Mouse (Mus musculus): Measurements from ENCODE around the gene Mapk6. TPM values are rescaled to one million over a fixed set of nuclear protein-coding genes. Genes with fewer than 3 reads are reported as not detected.
"Not testable (repeated sequence)": the region's sequence is repeated elsewhere in the genome, so short reads cannot be mapped to it uniquely, and the experiment has no call there.

The Mapk6 gene
- 100 to 1,000 TPM; 134 to 771 (median 241) TPM for total RNA-seq (2018; cell fraction: chromatin; rRNA removed)
- 100 to 1,000 TPM in 22 of 26 experiments, 10 to 100 TPM in 4; 89.7 to 358 (median 144) TPM for total RNA-seq (2018; cell fraction: cytosol; rRNA removed)
- total RNA-seq (2018; cell fraction: nucleus; rRNA removed): 100 to 1,000 TPM; 123 to 661 (median 273) TPM
- 73.3 to 115 TPM (median 94.8 TPM) in 3 replicates for polyA plus RNA-seq (2018)

DNA sequence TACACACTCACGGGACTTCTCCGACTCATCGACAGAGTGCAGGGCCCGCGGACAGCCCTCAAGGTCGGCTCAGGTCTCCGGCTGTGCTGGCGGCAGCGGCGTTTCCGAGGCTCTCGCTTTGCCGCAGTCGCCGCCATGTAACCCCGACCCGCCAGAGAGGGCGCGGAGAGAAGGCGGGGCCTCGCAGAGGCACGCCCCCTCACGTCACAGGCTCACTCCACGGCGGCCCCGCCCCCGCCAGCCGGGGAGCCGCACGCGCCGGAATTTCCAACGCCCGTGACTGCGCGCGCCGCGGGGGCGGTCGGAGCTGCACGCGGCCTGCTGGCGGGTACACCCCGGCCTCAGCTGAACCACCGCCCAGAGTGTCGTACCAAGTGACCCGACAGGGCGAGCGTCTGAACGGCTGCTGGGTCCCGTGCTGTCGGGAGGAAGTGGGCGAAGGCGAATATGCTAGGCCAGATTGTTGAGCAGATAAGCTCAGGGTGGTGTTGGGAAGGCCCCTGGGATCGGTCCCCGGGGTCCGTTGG is at the start of gene Mapk6:
TSS of gene Mapk6 (minus strand) at position 154 of the 527 bp plus-strand sequence.
- under 1% methylated on average over 58 of the region's 58 CpGs for WGBS (ENCODE audit: missing documents)
- no peaks in the 10 kb centered on the region for H3K36me3 ChIP-seq (ENCODE audit: inconsistent target)
- H3K4me3 ChIP-seq (ENCODE audit: inconsistent target): peak within 1 kb of the TSS; percentile 91
- peaks cover 43% of the 10 kb centered on the region for H3K79me2 ChIP-seq (ENCODE audit: inconsistent target)
- H3K27ac ChIP-seq: peak within 1 kb of the TSS; percentile 97

DNA sequence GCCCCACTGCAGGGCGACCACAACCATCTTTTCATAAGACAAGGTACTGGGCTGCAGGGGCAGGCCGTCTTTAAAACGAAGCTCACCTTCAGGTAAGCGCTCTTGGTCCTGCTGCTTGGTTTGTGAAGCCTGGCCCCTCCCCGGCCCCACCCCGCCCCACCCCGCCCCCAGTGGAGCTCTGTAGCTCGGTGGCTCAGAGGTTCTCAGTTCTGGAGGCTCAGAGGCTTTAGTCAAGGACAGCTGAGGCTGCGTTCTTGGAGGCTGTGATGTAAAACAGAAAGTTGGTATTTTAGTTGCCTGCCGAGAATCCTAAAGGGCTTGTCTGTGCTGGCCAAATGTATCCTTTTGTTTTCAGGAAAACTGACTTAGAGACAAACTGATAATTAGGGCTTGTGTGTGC is 45.9 kb upstream of the Mapk6 start:
- Histone ChIP-seq H3K27ac (no peak overlapping the region), H3K79me2 (ENCODE audit: inconsistent target) (no peaks in the 10 kb centered on the region), H3K36me3 (ENCODE audit: inconsistent target) (peaks cover 92% of the 10 kb centered on the region), H3K4me3 (ENCODE audit: inconsistent target) (no peak overlapping the region)
- WGBS (ENCODE audit: missing documents): 97% methylated on average over 7 of the region's 10 CpGs

GRCm38 (mm10) chr9:75453994-75454393 is 44.2 kb upstream of the Mapk6 start:
- H3K4me3 ChIP-seq (ENCODE audit: inconsistent target): no peak overlapping the region
- WGBS (ENCODE audit: missing documents): 87% methylated on average over 2 of the region's 2 CpGs

DNA sequence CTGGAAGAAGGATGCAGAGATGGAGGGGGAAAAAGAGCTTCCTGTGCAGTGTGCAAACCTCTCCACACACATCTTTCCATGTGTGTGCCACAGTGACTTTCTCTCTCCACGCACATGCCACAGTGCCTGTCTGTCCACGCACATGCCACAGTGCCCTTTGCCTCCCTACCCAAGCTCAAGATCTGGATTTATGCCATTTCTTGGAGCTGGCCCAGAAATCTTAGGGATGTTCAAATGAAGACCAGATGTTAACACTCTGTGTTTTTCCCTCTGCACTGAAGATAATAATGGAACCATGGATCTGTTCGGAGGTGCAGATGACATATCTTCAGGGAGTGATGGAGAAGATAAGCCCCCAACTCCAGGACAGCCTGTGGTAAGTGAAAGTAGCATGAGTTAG is 38.2 kb upstream of the Mapk6 start:
- Histone ChIP-seq H3K27ac (no peak overlapping the region), H3K4me3 (ENCODE audit: inconsistent target) (no peak overlapping the region), H3K79me2 (ENCODE audit: inconsistent target) (peaks cover 27% of the 10 kb centered on the region), H3K36me3 (ENCODE audit: inconsistent target) (peaks cover 66% of the 10 kb centered on the region)
- 90% methylated on average over 3 of the region's 3 CpGs for WGBS (ENCODE audit: missing documents)

More at GRCm38 (mm10) chr9:75453994-75454393, 44.2 kb upstream of the Mapk6 start:
- H3K79me2 ChIP-seq (ENCODE audit: inconsistent target): no peaks in the 10 kb centered on the region
- no peak overlapping the region for H3K27ac ChIP-seq
- peaks cover 91% of the 10 kb centered on the region for H3K36me3 ChIP-seq (ENCODE audit: inconsistent target)

DNA sequence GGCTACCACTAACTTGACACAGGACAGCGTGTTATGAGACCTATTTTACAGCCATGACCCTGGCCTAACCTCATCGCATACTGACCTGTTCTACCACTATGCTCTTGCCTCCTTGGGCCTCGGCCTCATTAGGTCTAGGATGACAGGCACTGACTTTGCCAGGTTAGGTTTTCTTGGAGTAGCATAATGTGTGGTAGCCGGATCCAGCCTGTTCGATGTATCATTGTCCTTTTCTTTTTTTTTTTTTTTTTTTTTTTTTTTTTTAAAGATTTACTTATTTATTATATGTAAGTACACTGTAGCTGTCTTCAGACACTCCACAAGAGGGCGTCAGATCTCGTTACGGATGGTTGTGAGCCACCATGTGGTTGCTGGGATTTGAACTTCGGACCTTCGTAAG is 36.8 kb upstream of the Mapk6 start:
- not testable (repeated sequence) for H3K4me3 ChIP-seq (ENCODE audit: inconsistent target); H3K27ac ChIP-seq
- peaks cover 41% of the 10 kb centered on the region for H3K79me2 ChIP-seq (ENCODE audit: inconsistent target)
- 97% methylated on average over 5 of the region's 10 CpGs for WGBS (ENCODE audit: missing documents)
- peaks cover 52% of the 10 kb centered on the region for H3K36me3 ChIP-seq (ENCODE audit: inconsistent target)

- WGBS (ENCODE audit: missing documents): 98% methylated on average over 15 of the region's 15 CpGs
- Histone ChIP-seq H3K36me3 (ENCODE audit: inconsistent target) (peaks cover 42% of the 10 kb centered on the region), H3K27ac (no peak overlapping the region), H3K79me2 (ENCODE audit: inconsistent target) (peaks cover 41% of the 10 kb centered on the region), H3K4me3 (ENCODE audit: inconsistent target) (no peak overlapping the region)
Measured at GRCm38 (mm10) chr9:75444981-75445380, 35.2 kb upstream of the Mapk6 start.

GRCm38 (mm10) chr9:75441691-75442131 is 31.9 kb upstream of the Mapk6 start:
- Histone ChIP-seq H3K27ac (peak overlapping the region; percentile 34), H3K4me3 (ENCODE audit: inconsistent target) (peak overlapping the region; percentile 89), H3K36me3 (ENCODE audit: inconsistent target) (peaks cover 11% of the 10 kb centered on the region), H3K79me2 (ENCODE audit: inconsistent target) (peaks cover 41% of the 10 kb centered on the region)
- WGBS (ENCODE audit: missing documents): under 1% methylated on average over 31 of the region's 31 CpGs

DNA sequence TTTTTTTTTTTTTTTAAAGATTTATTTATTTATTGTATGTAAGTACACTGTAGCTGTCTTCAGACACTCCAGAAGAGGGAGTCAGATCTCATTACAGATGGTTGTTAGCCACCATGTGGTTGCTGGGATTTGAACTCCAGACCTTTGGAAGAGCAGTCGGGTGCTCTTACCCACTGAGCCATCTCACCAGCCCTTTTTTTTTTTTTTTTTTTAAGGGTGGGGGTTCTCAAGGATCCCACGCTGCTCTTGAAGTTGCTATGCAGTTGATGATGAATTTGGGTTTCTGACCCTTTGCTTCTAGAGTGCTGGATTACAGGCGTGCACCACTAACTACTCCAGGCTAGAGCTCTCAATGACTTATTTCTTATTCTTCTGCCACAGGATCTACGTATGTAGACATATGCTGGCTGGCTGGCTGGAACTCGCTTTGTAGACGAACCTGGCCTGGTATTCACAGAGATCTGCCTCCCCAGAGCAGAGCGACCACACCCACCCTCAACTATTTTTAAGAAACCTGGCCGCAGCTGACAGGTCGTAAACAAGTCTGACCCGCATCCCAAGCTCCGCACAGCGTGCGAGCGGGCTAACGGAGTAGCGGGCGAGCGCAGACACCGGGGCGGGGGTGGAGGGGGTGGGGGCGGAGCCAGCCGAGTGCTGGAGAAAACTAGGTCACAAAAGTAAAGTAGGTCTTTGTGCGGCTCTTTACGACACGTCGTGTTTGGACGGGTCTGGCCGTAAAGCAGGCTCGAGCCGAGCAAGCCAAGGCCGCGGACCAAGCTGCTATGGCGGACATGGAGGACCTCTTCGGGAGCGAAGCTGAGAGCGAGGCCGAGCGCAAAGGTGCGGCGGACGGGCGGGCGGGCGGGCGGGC is 31.2 kb upstream of the Mapk6 start, which contains the start of gene Leo1:
TSS of gene Leo1 (plus strand) at position 729 of the 871 bp plus-strand sequence.
- Histone ChIP-seq H3K4me3 (ENCODE audit: inconsistent target) (peak within 1 kb of the TSS; percentile 89), H3K36me3 (ENCODE audit: inconsistent target) (peaks cover 8% of the 10 kb centered on the region), H3K27ac (peak within 1 kb of the TSS; percentile 34), H3K79me2 (ENCODE audit: inconsistent target) (peaks cover 41% of the 10 kb centered on the region)
- 2% methylated on average over 39 of the region's 45 CpGs for WGBS (ENCODE audit: missing documents)

DNA sequence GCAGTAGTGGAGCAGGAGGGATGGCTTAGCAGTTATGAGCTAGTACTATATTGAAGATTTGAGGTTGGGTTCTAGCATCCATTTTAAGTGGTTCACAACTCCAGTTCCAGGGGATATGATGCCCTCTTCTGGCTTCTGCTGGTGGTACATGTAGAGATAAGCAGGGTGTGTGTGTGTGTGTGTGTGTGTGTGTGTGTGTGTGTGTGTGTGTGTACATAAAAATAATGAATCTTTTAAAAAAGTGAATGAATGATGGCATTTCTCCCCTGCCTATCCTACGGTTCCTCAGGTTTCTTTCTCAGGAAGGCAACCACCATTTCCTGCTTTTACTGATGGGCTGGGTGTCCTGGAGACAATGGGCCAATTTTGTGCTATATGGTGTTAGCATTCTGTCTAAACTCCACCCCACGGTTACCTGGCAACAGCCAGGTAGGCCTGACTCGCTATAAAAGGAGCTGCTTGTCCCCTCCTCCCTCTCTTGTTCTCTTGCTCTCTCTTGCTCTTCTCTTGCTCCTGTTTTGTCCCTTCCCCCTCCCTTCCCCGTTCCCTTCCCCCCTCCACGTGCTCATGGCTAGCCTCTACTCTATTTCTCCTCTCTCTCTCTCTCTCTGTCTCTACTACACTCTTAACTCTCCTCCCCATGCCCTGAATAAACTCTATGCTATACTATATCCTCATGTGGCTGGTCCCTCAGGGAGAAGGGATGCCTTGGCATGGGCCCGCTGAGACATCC is 28.0 kb upstream of the Mapk6 start:
- H3K27ac ChIP-seq: no peak overlapping the region
- WGBS (ENCODE audit: missing documents): 76% methylated on average over 4 of the region's 6 CpGs
- no peaks in the 10 kb centered on the region for H3K36me3 ChIP-seq (ENCODE audit: inconsistent target)
- H3K79me2 ChIP-seq (ENCODE audit: inconsistent target): peaks cover 12% of the 10 kb centered on the region
- no peak overlapping the region for H3K4me3 ChIP-seq (ENCODE audit: inconsistent target)

DNA sequence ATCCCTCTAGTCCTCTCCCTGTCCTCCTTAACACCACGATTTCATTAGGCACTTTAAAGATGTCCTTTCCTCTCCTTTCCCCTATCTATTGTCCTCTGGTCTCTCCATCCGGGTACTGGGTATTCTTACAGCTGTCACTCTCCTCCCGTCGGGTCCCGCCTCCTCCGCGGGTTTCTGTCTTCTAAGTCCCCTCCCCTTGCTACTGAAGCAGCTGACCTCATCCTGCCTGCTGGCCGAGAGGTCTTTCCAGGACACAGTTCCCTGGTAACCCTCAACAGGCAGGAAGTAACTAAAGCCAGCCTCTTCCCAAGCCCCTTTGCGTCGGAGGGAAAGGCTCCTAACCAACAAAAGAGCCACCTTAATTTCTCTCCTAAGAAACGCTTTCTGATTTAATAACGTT is 26.1 kb upstream of the Mapk6 start:
- Histone ChIP-seq H3K79me2 (ENCODE audit: inconsistent target) (no peaks in the 10 kb centered on the region), H3K36me3 (ENCODE audit: inconsistent target) (no peaks in the 10 kb centered on the region), H3K4me3 (ENCODE audit: inconsistent target) (no peak overlapping the region), H3K27ac (peak overlapping the region; percentile 80)
- WGBS (ENCODE audit: missing documents): 4% methylated on average over 12 of the region's 12 CpGs

GRCm38 (mm10) chr9:75435291-75435690 is 25.5 kb upstream of the Mapk6 start:
- Histone ChIP-seq H3K4me3 (ENCODE audit: inconsistent target) (no peak overlapping the region), H3K36me3 (ENCODE audit: inconsistent target) (no peaks in the 10 kb centered on the region), H3K79me2 (ENCODE audit: inconsistent target) (no peaks in the 10 kb centered on the region), H3K27ac (peak overlapping the region; percentile 80)
- whole genome bisulfite sequencing (ENCODE audit: missing documents): 95% methylated on average over 3 of the region's 4 CpGs

GRCm38 (mm10) chr9:75434872-75435271 is 25.1 kb upstream of the Mapk6 start:
- no peaks in the 10 kb centered on the region for H3K79me2 ChIP-seq (ENCODE audit: inconsistent target)
- WGBS (ENCODE audit: missing documents): 49% methylated on average over 6 of the region's 6 CpGs
- peak overlapping the region; percentile 80 for H3K27ac ChIP-seq
- H3K4me3 ChIP-seq (ENCODE audit: inconsistent target): no peak overlapping the region
- no peaks in the 10 kb centered on the region for H3K36me3 ChIP-seq (ENCODE audit: inconsistent target)

- Histone ChIP-seq H3K4me3 (ENCODE audit: inconsistent target) (no peak overlapping the region), H3K79me2 (ENCODE audit: inconsistent target) (no peaks in the 10 kb centered on the region), H3K27ac (peak overlapping the region; percentile 80), H3K36me3 (ENCODE audit: inconsistent target) (no peaks in the 10 kb centered on the region)
- WGBS (ENCODE audit: missing documents): 2% methylated on average over 7 of the region's 7 CpGs
Measured at GRCm38 (mm10) chr9:75434172-75434793, 24.5 kb upstream of the Mapk6 start.

DNA sequence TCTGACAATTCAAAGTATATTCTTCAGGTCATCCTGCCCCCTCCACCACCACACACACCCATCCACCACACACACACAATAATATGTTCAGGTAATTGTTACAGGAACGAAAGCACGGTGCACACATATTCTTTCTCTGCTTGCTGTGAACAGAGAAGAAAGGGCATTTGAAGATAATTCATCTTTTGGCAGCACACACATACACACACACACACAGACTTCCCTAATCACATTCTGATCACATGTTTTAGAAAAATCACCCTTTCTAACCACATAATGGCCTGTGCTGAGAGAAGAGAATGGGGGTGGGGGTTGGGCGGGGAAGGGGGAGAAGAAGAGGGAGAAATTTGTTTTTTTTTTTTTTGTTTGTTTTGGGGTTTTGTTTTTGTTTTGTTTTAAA is 22.9 kb upstream of the Mapk6 start:
- no peak overlapping the region for H3K4me3 ChIP-seq (ENCODE audit: inconsistent target)
- no peaks in the 10 kb centered on the region for H3K36me3 ChIP-seq (ENCODE audit: inconsistent target)
- H3K27ac ChIP-seq: peak overlapping the region; percentile 36
- WGBS (ENCODE audit: missing documents): 25% methylated on average over 2 of the region's 3 CpGs
- no peaks in the 10 kb centered on the region for H3K79me2 ChIP-seq (ENCODE audit: inconsistent target)

Measured in macrophage (primary cell).